Mouse (Mus musculus) large intestine, adult 2 months (tissue): Measurements from ENCODE around the gene Fitm1. TPM values are rescaled to one million over a fixed set of nuclear protein-coding genes. Genes with fewer than 3 reads are reported as not detected.

Experiments
- polyA plus RNA-seq: library from polyadenylated mRNA; depleted of rRNA; stranded (reverse); fragments of >200 nt; gene quantifications from 2 replicates; pipeline ENCODE4 v1.2.3, GENCODE M21; 2012; rRNA removed

Gene Fitm1
- polyA plus RNA-seq, 1 experiment: 0.11 TPM

Other genes with a start within 250 kb of the Fitm1 start
- 47.7 and 70.7 TPM in 2 replicates for gene Dhrs4, start 96.9 kb upstream of the Fitm1 start, polyA plus RNA-seq
- gene Carmil3, start 85.0 kb upstream of the Fitm1 start, polyA plus RNA-seq: 1.3 and 1.6 TPM in 2 replicates
- 0.10 and 0.15 TPM in 2 replicates for gene Cpne6, start 65.2 kb upstream of the Fitm1 start, polyA plus RNA-seq
- gene Nrl, start 50.6 kb upstream of the Fitm1 start, polyA plus RNA-seq: not detected in 2 replicates
- gene Pck2, start 35.4 kb upstream of the Fitm1 start, polyA plus RNA-seq: 30.9 and 33.5 TPM in 2 replicates
- gene Dcaf11, start 15.6 kb upstream of the Fitm1 start, polyA plus RNA-seq: 112 and 152 TPM in 2 replicates
- 0.25 and 0.82 TPM in 2 replicates for gene A730061H03Rik, start 15.2 kb upstream of the Fitm1 start, polyA plus RNA-seq
- gene Psme1, start 2.5 kb downstream of the Fitm1 start, polyA plus RNA-seq: 250 and 259 TPM in 2 replicates
- gene Emc9, start 9.7 kb downstream of the Fitm1 start, polyA plus RNA-seq: 10.1 and 16.2 TPM in 2 replicates
- gene Psme2, start 15.5 kb downstream of the Fitm1 start, polyA plus RNA-seq: 357 and 385 TPM in 2 replicates
- gene Rnf31, start 16.1 kb downstream of the Fitm1 start, polyA plus RNA-seq: 32.1 and 48.2 TPM in 2 replicates
- 38.5 and 55.1 TPM in 2 replicates for gene Irf9, start 28.0 kb downstream of the Fitm1 start, polyA plus RNA-seq
- gene Rec8, start 42.4 kb downstream of the Fitm1 start, polyA plus RNA-seq: 1.3 and 4.7 TPM in 2 replicates
- gene Ipo4, start 60.3 kb downstream of the Fitm1 start, polyA plus RNA-seq: 39.2 and 46.0 TPM in 2 replicates
- gene Gm49378, start 62.3 kb downstream of the Fitm1 start, polyA plus RNA-seq: 2.2 and 2.3 TPM in 2 replicates
- gene Tm9sf1, start 68.2 kb downstream of the Fitm1 start, polyA plus RNA-seq: 96.9 and 108 TPM in 2 replicates
- gene Tssk4, start 74.6 kb downstream of the Fitm1 start, polyA plus RNA-seq: 1.4 and 2.1 TPM in 2 replicates
- 44.6 and 50.6 TPM in 2 replicates for gene Mdp1, start 84.9 kb downstream of the Fitm1 start, polyA plus RNA-seq
- 17.8 and 18.8 TPM in 2 replicates for gene Gmpr2, start 96.3 kb downstream of the Fitm1 start, polyA plus RNA-seq
- 329 and 342 TPM in 2 replicates for gene Nedd8, start 96.5 kb downstream of the Fitm1 start, polyA plus RNA-seq
- 16.5 and 22.5 TPM in 2 replicates for gene Tinf2, start 106.2 kb downstream of the Fitm1 start, polyA plus RNA-seq
- gene Tgm1, start 138.3 kb downstream of the Fitm1 start, polyA plus RNA-seq: 1.0 and 1.1 TPM in 2 replicates
- 34.3 and 42.9 TPM in 2 replicates for gene Rabggta, start 146.6 kb downstream of the Fitm1 start, polyA plus RNA-seq
- 78.0 and 141 TPM in 2 replicates for gene Dhrs1, start 170.1 kb downstream of the Fitm1 start, polyA plus RNA-seq
- gene Nop9, start 170.1 kb downstream of the Fitm1 start, polyA plus RNA-seq: 16.0 and 21.7 TPM in 2 replicates
- 335 and 566 TPM in 2 replicates for gene Cideb, start 182.8 kb downstream of the Fitm1 start, polyA plus RNA-seq
- 3.5 and 11.3 TPM in 2 replicates for gene Ltb4r2, start 185.8 kb downstream of the Fitm1 start, polyA plus RNA-seq
- gene Ltb4r1, start 190.3 kb downstream of the Fitm1 start, polyA plus RNA-seq: 4.9 and 8.2 TPM in 2 replicates
- gene Adcy4, start 208.5 kb downstream of the Fitm1 start, polyA plus RNA-seq: 3.7 and 5.8 TPM in 2 replicates
- 86.5 and 89.2 TPM in 2 replicates for gene Ripk3, start 213.2 kb downstream of the Fitm1 start, polyA plus RNA-seq
- 5.7 and 7.3 TPM in 2 replicates for gene Nfatc4, start 247.5 kb downstream of the Fitm1 start, polyA plus RNA-seq